Mouse (Mus musculus) gastrocnemius, adult 2 months (tissue): Measurements from ENCODE around the gene BC025920. TPM values are rescaled to one million over a fixed set of nuclear protein-coding genes. Genes with fewer than 3 reads are reported as not detected.

Source experiments
- DNase-seq: peaks from one replicate; pipeline ENCODE4 v3.0.0; 2022
- H3K27ac ChIP-seq: fragments of 200-600 bp; 2 replicates; pipeline ENCODE4 v1.8.1; 2022; ENCODE audit warnings: mild to moderate bottlenecking
- H3K4me3 ChIP-seq: fragments of 200-600 bp; 2 replicates; pipeline ENCODE4 v1.8.1; 2022; ENCODE audit warnings: mild to moderate bottlenecking, moderate library complexity
- CTCF ChIP-seq: fragments of 200-600 bp; IDR thresholded peaks from 2 replicates; pipeline ENCODE4 v1.8.1; 2022; ENCODE audit warnings: antibody characterized with exemption, mild to moderate bottlenecking, moderate library complexity
- intact Hi-C: fragments of 180-260 bp; cut with DNase I; formaldehyde crosslinking; loops from one replicate; pipeline ENCODE4 v1.15.1; 2025
- long read RNA-seq, 2 experiments: library from polyadenylated mRNA; stranded (forward); transcript quantifications; one replicate each; pipeline ENCODE4 v2.0.0; 2021
- total RNA-seq, 2 experiments: library from RNA; stranded (reverse); gene quantifications; 2 replicates each; pipeline ENCODE4 v1.2.3; 2021

Gene BC025920
- 1 to 10 TPM; 2.5 to 3.9 TPM for total RNA-seq
- long read RNA-seq, experiment 1, partial matches to known transcripts: 0 of 1 reads
- long read RNA-seq, experiment 1, other reads (novel, unspliced or antisense): 0 of 1 reads
- long read RNA-seq, experiment 2, partial matches to known transcripts: 0 of 1 reads
- long read RNA-seq, experiment 2, other reads (novel, unspliced or antisense): 0 of 1 reads

DNA sequence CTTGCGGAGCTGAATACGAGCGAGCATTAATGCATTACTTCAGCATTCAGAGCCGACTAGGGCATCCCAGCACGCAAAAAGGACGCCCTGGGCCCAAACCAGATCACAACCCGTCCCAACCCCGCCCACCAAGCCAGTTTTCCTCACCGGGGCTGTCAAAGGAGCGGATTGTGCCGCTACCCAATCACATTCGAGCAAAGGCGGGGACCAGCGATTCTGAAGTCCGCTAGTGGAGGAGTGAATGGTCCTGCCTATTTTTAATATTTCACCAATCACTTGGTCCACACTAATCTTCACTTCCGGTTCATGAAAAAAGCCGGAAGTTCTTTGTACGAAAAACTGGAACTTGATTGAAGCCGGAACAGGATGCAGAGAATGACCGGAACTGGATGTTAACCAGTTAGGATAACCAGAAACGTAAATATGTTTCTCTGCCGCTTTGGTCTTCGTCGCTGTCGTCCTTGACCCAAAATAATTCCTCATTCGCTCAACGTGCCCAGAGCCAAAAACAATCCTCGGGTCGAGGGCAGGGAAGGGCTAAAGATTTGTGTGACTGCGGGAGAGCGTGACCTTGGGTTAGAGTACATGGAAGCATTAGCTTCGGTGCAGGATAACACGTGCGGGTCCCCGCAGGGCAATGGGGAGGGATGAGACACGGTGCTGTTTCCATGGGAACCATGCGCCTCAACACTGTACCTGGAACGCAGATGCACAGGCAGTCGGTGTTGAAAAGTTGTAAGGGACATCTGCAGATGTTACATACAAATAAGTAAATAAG lies at the start of gene BC025920:
Gene BC025920 (plus strand): TSS at position 297 of the 778 bp plus-strand sequence.
- H3K27ac ChIP-seq: peak within 1 kb of the TSS; percentile 98
- intact Hi-C loops: loop anchor here (1.0 to 5.0 kb wide), 4 partner anchors 21 to 566 kb away; partner anchors contain the start of gene Sirt6
- peak; percentile 97 for DNase-seq
- peak within 1 kb of the TSS; percentile 92 for H3K4me3 ChIP-seq
- TF ChIP-seq CTCF: no peak

DNA sequence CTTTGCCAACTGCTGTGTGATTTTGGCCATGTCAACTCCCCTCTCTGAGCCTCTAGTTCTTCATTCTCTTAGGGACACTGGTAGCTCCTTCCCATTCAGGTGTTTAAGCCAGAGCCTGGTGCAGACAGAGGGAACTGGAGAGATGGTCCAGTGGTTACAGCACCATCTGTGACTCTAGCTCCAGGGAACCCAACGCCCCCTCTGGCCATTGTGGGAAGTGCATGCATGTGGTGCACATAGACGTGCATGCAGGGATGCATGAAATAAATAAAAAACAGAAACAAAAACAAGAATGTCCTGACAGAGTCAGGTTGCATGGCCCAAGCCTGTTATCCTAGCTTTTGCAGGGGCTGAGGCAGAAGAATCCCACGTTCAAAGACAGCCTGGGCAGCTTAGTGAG lies 49.8 kb upstream of the BC025920 start:
- intact Hi-C loops: no loop called here
- Histone ChIP-seq H3K27ac (no peak overlapping the region), H3K4me3 (no peak overlapping the region)
- TF ChIP-seq CTCF: peak; percentile 51
- DNase-seq: no peak

GRCm38 (mm10) chr10:81557491-81557890 lies 48.6 kb upstream of the BC025920 start:
- TF ChIP-seq CTCF: no peak
- intact Hi-C loops: no loop called here
- DNase-seq: no peak
- Histone ChIP-seq H3K4me3 (no peak overlapping the region), H3K27ac (peak overlapping the region; percentile 78)

DNA sequence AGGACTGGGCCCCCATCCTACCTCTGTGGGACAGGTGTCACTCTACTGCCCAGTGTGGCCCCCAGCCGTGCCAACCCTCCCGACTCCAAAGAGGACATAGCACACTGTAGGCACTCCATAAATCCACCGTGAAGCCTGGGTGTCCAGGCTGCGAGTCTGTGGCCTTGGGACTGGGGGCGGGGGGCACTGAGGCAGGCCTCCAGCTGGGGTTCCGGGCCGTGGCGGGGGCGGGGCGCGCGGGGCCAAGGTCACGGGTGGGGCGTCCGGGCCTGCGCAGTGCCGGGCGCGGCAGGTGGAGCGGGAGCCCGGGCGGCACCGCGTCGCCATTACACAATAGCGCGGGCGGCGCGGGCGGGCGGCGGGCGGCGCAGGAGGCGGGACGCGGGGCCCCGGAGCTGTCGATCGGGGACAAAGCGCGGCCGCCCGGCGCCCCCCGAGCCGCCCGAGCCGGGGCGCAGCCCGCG lies 46.9 kb upstream of the BC025920 start, which contains the start of gene Aes:
Gene Aes (plus strand): TSS at position 326 of the 464 bp plus-strand sequence.
- peak; percentile 93 for DNase-seq
- H3K4me3 ChIP-seq: peak within 1 kb of the TSS; percentile 97
- H3K27ac ChIP-seq: peak within 1 kb of the TSS; percentile 98
- TF ChIP-seq CTCF: no peak
- intact Hi-C loops: no loop called here

GRCm38 (mm10) chr10:81559627-81560539 lies 46.2 kb upstream of the BC025920 start:
- peak overlapping the region; percentile 98 for H3K27ac ChIP-seq
- TF ChIP-seq CTCF: no peak
- intact Hi-C loops: no loop called here
- DNase-seq: peak; percentile 88
- peak overlapping the region; percentile 97 for H3K4me3 ChIP-seq

- Histone ChIP-seq H3K27ac (peak overlapping the region; percentile 98), H3K4me3 (peak overlapping the region; percentile 97)
- no peak for TF ChIP-seq CTCF
- no peak for DNase-seq
- intact Hi-C loops: no loop called here
Observed at GRCm38 (mm10) chr10:81560719-81561459, 45.2 kb upstream of the BC025920 start.

DNA sequence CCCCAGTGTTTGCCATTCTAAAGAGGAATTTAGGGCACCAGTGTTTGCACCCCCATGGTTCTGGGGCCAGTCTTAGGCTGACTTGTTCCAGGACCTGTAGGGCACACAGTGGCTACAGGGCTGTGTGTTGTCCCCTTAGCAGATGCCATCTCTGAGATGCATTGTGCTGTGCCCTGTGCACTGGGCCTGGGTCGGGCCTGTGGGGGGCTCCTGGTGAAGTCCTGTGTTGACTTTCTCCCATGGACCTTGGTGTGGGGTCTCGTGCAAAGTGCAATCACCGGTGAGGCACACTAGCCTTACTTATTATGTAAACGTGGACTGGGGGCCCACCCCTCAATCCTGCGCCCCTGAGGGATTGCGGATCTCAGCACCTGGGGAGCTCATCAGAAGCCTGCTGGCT lies 43.7 kb upstream of the BC025920 start:
- no peak overlapping the region for H3K4me3 ChIP-seq
- TF ChIP-seq CTCF: no peak
- H3K27ac ChIP-seq: peak overlapping the region; percentile 28; the same call in 1 of the 2 replicates
- DNase-seq: no peak
- intact Hi-C loops: no loop called here

DNA sequence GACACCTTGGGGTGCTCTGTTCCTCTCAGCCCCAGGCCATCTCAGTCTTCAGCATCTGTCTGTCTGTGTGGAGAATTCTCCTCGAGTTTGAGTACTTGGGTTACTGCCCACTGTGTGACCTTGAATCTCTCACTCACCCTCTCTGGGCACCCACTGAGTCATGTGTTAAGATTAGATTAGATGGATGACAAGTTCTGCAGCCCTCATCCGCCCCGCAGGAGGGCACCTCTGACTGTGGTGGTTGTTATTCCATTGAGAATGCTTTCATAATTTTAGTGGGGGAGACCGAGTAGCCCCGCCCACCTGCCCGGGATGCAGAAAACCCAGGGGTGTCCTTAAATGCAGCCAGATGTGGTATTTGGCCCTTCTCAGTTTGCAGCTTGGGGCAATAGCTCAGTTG lies 42.6 kb upstream of the BC025920 start:
- Histone ChIP-seq H3K4me3 (peak overlapping the region; percentile 58), H3K27ac (peak overlapping the region; percentile 75)
- DNase-seq: peak; percentile 51
- TF ChIP-seq CTCF: no peak
- intact Hi-C loops: no loop called here

DNA sequence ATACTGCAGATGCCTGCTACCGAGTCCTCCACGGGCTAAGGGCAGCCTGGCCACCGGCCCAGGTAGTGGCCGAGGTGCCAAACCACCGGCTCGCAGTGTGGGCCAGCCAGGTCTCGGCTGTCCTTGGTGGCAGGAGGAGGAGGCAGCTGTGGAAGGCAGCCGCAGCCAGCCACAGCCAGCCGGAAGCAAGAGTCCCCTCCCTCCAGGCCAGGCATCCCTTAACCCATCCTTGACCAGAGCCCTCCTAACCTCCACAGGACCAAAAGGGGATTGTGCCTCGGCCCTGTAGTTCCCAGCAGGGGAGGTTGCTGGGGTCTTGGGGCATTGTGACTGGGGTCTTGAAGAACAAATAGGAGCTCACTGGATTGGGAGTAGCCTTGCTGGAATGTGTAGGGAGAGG lies 41.9 kb upstream of the BC025920 start:
- peak overlapping the region; percentile 75 for H3K27ac ChIP-seq
- H3K4me3 ChIP-seq: peak overlapping the region; percentile 58
- DNase-seq: peak; percentile 83
- TF ChIP-seq CTCF: no peak
- intact Hi-C loops: loop anchor here (2.0 kb wide), 1 partner anchor 41 kb away; no protein-coding TSS in a partner anchor

GRCm38 (mm10) chr10:81564734-81565133 lies 41.3 kb upstream of the BC025920 start:
- peak; percentile 80 for DNase-seq
- H3K27ac ChIP-seq: peak overlapping the region; percentile 75
- TF ChIP-seq CTCF: peak; percentile 70
- intact Hi-C loops: loop anchor here (2.0 kb wide), 1 partner anchor 40 kb away; no protein-coding TSS in a partner anchor
- peak overlapping the region; percentile 58 for H3K4me3 ChIP-seq

DNA sequence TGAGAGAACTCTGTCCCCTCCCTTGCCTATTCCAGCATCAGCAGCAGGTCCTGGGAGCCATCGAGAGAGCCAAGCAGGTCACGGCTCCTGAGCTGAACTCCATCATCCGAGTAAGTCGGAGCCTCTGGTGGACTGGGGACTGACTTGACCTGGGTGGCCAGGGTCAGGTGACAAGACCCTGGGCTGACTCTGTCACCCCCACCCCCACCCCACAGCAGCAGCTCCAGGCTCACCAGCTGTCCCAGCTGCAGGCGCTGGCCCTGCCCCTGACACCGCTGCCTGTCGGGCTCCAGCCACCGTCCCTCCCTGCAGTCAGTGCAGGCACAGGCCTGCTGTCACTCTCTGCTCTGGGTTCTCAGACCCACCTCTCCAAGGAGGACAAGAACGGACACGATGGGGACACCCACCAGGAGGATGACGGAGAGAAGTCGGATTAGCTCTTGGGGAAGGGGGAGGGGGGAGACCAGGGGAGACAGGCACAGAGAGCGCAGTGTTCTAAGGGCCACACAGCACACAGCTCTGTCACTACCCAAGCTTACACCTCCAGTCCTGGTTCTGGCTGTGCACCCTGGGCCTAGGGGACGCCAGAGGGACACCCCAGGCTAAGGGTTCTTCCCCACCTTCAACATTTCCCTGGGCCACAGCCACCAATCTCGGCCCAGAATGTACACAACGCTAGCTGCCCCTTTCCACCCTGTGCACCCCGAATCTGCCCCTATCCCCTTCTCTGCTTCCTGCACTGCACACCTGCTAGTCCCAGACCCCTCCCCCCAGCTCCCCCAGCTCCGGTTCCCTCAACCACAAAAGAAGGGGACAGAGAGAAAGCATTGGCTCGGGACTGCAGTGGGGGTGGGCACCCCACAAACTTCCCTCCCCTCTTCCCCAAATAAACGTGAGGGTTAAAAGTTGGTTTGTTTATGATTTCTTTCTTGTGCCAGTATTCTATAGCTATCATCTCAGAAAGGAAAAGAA lies 40.5 kb upstream of the BC025920 start:
- H3K27ac ChIP-seq: no peak overlapping the region
- no peak overlapping the region for H3K4me3 ChIP-seq
- intact Hi-C loops: loop anchor here (2.0 kb wide), 1 partner anchor 39 kb away; no protein-coding TSS in a partner anchor
- TF ChIP-seq CTCF: no peak
- DNase-seq: no peak
